Mouse (Mus musculus): ENCODE measurements around the gene Nlrc4. TPM values are rescaled to one million over a fixed set of nuclear protein-coding genes. Genes with fewer than 3 reads are reported as not detected.

Gene Nlrc4
- total RNA-seq, 2 experiments from 2014 or later: 0.08 TPM

DNA sequence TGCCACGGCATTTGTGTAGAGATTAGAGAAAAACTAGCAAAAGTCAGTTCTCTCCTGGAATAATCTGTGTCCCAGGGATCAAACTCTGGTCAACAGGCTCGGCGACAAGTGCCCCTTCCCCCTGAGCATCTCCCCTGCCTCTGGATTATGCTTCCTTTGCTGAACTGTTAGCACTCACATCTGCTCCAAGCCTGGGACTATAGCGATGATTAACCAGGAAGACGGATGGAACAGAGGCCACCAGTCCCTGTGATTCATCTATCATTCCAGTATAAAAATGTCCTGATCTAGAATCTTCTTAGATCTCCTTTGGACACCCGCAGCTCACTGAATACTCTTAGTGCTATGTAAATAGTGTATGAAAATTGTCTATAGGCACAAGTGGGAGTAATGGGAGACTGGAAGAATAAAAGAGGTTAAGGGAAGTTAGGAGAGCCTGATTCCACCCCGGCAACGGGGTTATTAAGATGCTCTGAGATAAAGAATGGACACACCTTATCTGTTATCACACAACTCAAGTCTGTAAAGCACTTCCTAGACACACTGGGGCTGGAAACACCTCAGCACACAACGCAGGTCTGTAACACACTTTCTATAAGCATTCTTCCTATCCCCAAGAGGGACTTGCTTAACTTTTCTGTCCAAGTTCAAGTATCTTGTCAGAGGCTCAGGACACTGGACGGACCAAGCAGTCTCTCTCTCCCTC is 817 bp downstream of the Nlrc4 start:
- intact Hi-C loops (cut with DNase I): no loop called here
- no peak for TF ChIP-seq CTCF (IDR thresholded peaks at IDR 0.05)
- no peak overlapping the region; the same call in 1 of the 2 replicates for H3K4me3 ChIP-seq
- no peak for DNase-seq
- no peak overlapping the region for H3K27ac ChIP-seq

DNA sequence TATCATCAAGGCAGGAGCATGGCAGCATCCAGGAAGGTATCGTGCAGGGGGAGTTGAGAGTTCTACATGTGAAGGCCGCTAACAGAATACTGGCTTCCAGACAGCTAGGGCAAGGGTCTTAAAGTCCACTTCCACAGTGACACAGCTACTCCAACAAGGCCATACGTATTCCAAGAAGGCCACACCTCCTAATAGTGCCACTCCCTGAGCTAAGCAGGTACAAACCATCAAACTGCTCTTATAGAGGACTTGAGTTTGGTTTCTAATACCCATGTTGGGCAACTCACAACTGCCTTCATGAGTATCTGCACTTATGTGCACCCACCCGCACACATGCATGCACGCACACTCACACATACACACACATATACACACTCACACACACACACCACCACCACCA is 2.1 kb downstream of the Nlrc4 start:
- no peak for TF ChIP-seq CTCF (IDR thresholded peaks at IDR 0.05)
- Histone ChIP-seq H3K4me3 (no peak overlapping the region), H3K27ac (no peak overlapping the region)
- intact Hi-C loops (cut with DNase I): no loop called here
- DNase-seq: no peak

DNA sequence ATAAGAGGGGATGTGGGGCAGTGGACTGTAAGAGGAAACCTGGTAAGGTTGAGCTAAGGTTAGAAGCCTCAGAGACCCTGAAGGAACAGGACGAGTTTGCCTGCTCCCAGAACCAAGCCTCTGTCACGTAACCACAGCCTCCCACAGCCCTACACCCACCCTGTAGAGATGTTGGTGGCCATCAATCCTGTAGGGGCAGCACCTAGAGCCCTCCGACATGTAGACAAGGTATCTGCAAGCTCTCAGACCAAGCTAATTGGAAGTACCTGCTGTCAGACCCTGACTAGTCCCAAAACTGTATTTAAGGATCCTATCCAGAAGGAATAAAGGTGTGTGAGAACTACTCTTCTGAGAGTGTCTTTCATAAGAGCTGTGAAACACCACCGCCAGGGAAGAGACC is 3.5 kb downstream of the Nlrc4 start:
- Histone ChIP-seq H3K4me3 (no peak overlapping the region), H3K27ac (no peak overlapping the region)
- no peak for DNase-seq
- TF ChIP-seq CTCF (IDR thresholded peaks at IDR 0.05): no peak
- intact Hi-C loops (cut with DNase I): no loop called here

DNA sequence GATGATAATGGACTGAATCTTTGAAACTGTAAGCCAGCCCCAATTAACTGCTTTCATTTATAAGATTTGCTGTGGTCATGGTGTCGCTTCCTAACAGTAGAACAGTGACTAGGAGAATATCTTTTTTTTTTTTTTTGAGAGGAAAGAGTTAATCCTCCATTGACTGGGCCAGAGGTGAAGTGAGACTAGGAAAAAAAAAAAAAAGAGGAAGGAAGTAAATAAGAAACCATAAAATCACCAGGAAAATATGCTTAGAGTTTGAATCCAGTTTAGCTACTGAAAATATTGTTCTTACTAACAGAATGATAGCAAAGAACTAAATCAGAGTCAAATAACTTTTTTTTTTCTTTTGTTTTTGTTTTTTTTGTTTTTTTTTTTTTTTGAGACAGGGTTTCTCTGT is 4.3 kb downstream of the Nlrc4 start:
- no peak for DNase-seq
- intact Hi-C loops (cut with DNase I): no loop called here
- Histone ChIP-seq H3K27ac (no peak overlapping the region), H3K4me3 (no peak overlapping the region)
- TF ChIP-seq CTCF (IDR thresholded peaks at IDR 0.05): no peak

DNA sequence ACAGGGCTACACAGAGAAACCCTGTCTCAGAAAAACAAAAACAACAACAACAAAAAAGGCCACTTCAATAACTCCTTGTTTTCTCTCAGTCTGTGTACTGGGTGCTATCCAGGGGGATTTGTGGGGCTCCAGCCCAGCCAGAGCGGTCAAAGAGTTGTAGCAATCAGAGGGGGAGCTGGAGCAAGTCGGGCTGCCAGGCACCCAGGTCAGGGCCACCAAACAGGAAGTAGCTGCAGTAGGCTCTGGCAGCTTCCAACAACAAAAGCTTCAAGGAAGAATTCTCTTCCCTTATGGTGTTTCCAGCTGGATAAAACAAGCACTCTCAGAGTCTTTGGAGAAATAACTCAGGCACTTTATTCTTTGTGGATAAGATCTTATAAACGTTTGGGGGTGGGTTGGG is 5.0 kb downstream of the Nlrc4 start:
- intact Hi-C loops (cut with DNase I): no loop called here
- no peak for DNase-seq
- Histone ChIP-seq H3K4me3 (no peak overlapping the region), H3K27ac (no peak overlapping the region)
- TF ChIP-seq CTCF (IDR thresholded peaks at IDR 0.05): no peak

DNA sequence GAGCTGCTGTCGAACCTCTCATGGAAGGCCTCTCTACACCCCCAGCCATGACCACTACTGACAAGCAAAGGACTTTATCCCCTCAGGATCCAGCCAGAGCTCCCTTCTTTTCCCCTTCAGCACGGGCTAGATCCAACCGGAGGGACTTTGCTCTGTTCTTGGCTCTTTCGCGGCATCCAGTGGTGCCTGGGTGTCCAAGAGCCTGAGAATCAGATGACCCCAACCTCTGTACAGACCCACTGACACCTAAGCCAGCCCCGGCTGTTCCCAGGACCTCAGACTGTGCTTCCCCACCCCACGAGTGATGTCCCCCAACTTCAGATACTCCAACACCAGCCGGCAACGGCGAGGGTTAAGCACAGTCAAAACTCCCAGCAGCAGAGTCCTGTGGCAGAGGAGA is 9.2 kb downstream of the Nlrc4 start:
- Histone ChIP-seq H3K4me3 (no peak overlapping the region), H3K27ac (no peak overlapping the region)
- DNase-seq: no peak
- intact Hi-C loops (cut with DNase I): no loop called here
- no peak for TF ChIP-seq CTCF (IDR thresholded peaks at IDR 0.05)

DNA sequence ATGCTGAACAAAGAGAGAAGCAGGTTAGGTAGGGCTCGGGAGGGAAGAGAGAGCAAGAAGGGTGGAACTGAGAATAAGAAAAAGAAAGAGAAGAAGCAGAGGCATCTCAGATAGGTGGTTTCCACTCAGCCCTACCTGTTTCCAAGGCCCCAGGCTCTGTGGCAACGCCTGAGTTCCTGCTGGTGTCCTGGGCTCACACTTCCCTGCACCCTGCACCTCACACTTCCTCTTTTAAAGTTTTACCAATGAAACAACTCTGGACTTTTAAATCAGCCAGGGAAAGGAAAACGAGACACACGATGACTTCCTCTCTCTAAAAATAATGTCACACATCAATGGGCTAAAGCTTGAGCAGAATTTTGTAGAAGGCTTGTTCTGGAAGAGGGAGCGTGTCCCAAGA is 18.5 kb downstream of the Nlrc4 start:
- H3K27ac ChIP-seq: no peak overlapping the region
- no peak for TF ChIP-seq CTCF (IDR thresholded peaks at IDR 0.05)
- intact Hi-C loops (cut with DNase I): no loop called here
- no peak overlapping the region for H3K4me3 ChIP-seq
- DNase-seq: no peak

DNA sequence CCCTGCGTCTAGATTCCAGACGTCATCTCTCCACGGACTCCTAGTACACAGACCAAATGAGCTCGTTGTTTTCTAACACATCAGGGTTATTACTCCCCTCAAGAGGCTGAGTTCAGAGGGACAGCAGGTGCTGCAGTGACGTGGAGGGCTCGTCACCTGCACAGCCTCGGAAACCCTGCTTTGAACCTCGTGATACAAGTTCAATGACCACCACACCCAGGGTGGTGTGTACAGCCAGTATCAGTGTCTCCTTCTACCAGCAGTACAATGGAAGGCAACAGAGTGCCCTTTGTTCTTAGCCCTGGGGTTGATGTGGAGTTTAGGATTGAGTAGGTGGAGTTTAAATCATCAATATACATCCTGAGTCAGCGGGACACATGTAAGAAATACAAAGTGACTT is 21.2 kb downstream of the Nlrc4 start:
- no peak for DNase-seq
- H3K4me3 ChIP-seq: no peak overlapping the region
- no peak for TF ChIP-seq CTCF (IDR thresholded peaks at IDR 0.05)
- intact Hi-C loops (cut with DNase I): no loop called here
- H3K27ac ChIP-seq: no peak overlapping the region

DNA sequence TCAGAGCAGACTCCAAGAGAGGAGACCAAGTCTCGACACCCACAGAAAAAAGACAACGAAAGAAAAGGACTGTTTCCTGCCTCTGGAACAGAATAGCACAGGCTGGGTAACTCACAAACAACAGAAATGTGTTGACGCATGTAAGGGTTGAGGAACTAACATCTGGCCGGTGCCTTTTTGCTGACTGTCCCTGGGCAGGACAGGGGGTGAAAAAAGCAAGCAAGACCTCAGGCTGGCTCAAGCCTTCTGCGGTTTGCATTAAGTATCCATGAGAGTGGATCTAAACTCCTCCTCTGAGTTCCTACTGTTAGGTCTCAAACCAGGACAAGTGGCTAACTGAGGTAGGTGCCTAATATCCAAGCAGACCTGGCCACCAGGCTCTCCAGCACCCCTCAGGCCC is 26.3 kb downstream of the Nlrc4 start:
- no peak overlapping the region for H3K27ac ChIP-seq
- intact Hi-C loops (cut with DNase I): no loop called here
- no peak for DNase-seq
- no peak overlapping the region for H3K4me3 ChIP-seq
- TF ChIP-seq CTCF (IDR thresholded peaks at IDR 0.05): no peak

DNA sequence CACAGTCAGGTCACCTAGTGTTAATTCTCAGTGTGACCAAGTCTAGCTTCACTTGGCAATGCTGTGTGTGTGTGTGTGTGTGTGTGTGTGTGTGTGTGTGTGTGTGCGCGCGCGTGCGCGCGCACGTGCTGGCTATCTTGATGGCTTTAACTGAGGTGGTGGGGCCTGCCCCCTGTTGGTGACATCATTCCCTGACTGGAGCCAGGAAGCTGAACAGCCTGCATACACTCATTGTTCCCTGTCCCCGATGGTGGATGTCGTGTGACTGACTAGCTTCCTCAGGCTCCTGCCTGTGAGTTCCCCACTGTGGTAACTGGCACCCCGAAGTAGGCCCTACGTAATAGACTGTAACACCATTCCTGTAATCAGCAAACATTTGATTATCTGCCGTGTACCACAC is 27.5 kb downstream of the Nlrc4 start:
- no peak for TF ChIP-seq CTCF (IDR thresholded peaks at IDR 0.05)
- H3K4me3 ChIP-seq: no peak overlapping the region
- intact Hi-C loops (cut with DNase I): no loop called here
- H3K27ac ChIP-seq: no peak overlapping the region
- no peak for DNase-seq

DNA sequence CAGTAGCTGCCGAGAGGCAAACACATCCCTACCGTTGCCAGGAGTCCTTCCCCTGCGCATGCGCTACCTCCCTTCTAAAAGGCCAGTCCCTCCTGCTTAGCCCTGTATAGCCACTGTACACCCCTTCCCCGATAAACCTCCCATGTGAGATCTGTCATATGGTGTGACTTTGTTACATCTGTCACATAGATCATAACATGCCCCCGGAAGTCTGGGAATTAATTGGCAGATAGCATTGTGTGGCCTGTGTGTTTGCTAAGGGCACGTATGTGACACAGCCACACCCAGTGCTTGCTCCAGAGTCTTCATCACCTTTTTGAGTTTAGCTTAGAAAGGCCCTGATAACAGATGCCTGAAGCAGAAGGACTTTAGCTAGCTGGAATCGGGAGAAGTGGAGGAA is 28.9 kb downstream of the Nlrc4 start:
- no peak for TF ChIP-seq CTCF (IDR thresholded peaks at IDR 0.05)
- no peak overlapping the region for H3K27ac ChIP-seq

DNA sequence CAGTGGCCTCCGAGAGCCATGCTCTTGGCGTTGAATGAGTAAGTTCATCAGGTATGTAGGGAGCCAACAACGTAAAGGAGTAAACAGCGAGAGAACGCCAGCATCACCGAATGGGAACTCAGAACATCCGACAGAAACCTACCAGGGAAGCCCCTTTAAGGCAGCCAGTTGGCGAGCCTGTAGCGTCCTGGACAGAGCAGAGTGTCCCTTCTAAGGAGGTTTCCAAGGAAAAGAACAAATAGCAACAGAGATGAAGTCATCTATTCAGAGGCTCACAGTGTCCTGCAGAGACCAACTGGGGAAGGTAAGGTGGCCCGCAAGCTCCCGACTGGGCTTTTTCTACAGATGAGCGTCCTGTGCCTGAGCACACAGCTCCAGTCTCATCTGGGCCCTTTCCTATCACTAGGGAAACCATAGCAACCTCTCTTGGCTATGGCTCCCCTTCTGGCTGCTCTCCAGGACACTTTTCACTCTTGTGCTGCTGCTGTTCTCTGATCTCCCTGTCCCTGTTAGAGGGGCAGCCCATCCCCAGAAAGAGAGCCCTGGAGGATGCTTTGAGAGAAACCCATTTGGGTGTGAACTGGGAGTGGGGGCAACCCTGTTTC is 34.4 kb downstream of the Nlrc4 start:
- DNase-seq: no peak
- H3K27ac ChIP-seq: no peak overlapping the region
- H3K4me3 ChIP-seq: no peak overlapping the region
- TF ChIP-seq CTCF (IDR thresholded peaks at IDR 0.05): no peak
- intact Hi-C loops (cut with DNase I): no loop called here

More for the DNA sequence above, 28.9 kb downstream of the Nlrc4 start:
- DNase-seq: no peak
- no peak overlapping the region for H3K4me3 ChIP-seq
- intact Hi-C loops (cut with DNase I): no loop called here

DNA sequence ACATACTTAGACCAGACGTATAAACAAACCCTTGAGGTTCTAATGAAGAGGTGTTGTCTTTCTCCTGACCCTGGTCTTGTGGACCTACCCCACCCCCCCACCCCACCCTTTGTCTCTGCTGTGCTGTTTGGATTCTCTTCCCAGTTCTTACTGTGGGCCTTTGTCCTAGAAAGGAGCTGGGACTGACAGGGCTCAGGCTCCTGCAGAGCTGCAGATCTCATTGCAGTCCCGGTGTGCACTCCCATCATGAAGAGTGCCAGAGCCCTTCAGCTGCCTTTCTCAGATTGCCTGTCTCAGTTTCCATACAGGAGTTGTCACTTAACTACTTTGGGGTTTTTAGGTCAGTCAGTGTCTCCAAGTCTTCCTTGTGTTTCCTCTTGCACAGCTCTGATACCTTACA is 38.3 kb downstream of the Nlrc4 start:
- intact Hi-C loops (cut with DNase I): no loop called here
- no peak for TF ChIP-seq CTCF (IDR thresholded peaks at IDR 0.05)
- peak; percentile 63 for DNase-seq
- Histone ChIP-seq H3K4me3 (no peak overlapping the region), H3K27ac (peak overlapping the region; percentile 24; the same call in 1 of the 2 replicates)

DNA sequence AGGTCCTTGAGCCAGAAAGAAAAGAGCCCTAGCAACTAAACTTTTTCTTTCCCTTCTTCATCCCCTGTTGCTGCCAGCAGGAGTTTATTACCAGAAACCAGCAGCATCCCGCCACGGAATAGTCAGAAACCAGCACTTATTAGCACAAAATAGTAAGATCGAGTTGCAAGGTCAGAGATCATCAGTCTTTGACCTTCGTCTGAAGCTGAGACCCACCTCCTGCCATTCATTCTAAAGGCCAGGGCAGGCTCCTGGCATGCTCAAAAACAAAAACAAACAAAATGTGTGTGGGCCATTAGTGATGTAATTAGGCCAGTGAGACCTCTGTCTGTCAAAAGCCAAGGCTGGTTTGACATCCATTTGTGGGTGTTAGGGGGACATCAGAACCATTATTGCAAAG is 40.8 kb downstream of the Nlrc4 start:
- H3K4me3 ChIP-seq: no peak overlapping the region
- DNase-seq: no peak
- no peak overlapping the region for H3K27ac ChIP-seq
- intact Hi-C loops (cut with DNase I): no loop called here
- no peak for TF ChIP-seq CTCF (IDR thresholded peaks at IDR 0.05)
